Mouse (Mus musculus): ENCODE data around the gene Rtf1. TPM values are rescaled to one million over a fixed set of nuclear protein-coding genes. Genes with fewer than 3 reads are reported as not detected.

Gene Rtf1
- polyA plus RNA-seq, 1 experiment from 2014 or later = 54.8 TPM

DNA sequence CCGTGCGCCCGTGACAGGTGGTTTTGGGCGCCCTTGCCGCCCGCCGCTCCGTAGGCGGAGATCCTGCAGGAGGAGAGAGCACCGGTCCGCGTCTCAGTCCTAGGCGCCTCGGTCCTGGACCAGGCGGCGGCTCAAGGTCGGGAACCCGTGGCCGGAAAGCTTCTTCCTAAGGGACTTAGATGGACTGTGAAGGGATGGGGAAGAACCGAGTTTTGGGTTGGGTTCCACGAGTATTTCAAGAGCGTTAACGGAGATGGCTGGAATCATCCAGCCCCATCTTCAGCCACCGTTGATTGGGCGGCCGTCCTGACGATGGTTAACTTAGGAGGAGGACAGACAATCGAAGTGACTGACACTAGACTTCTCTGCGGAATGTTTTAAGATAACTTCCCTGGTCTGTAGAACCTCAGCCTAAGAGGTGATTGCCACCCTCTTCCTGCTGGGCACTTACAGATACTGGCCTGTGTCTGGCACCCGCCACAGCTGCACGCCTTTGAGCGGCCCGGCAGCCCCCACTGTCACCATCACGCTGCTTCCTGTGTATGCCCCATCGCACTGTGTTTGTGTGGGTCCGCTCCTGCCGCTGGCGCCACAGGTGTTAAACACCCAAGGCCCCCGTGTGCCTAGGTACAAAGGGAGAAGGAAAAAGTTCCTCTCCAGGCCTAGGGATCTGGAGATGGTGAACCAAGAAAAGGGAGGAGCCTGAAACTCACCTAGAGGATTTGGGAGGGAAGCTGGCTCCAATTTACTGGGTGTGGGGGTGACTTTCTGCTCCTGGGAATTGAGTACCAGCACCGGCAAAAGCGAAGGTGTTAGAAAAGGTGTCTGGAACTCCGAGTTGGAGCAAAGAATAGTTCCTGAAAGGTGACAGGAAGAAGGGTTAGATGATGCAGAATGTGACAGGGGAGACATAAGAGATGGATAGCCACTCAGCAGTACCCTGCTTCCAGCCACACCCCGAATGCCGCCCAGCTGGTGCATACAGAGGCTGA lies 84.3 kb downstream of the Rtf1 start:
- Histone ChIP-seq H3K9ac (peak overlapping the region; percentile 76; the same call in 1 of the 2 replicates), H3K36me3 (peaks cover 10% of the 10 kb centered on the region), H3K27ac (replicated peaks) (no peak overlapping the region), H3K4me3 (peak overlapping the region; percentile 62), H3K4me2 (peak overlapping the region; percentile 99), H3K4me1 (replicated peaks) (peaks cover 15% of the 10 kb centered on the region), H3K9me3 (no peaks in the 10 kb centered on the region), H3K27me3 (peaks cover 63% of the 10 kb centered on the region)
- WGBS = 5% methylated on average over 44 of the region's 44 CpGs
- ATAC-seq (ENCODE audit: low read depth) = 0 out of 2 replicates have a peak, but pooled peaks have one; percentile 15

DNA sequence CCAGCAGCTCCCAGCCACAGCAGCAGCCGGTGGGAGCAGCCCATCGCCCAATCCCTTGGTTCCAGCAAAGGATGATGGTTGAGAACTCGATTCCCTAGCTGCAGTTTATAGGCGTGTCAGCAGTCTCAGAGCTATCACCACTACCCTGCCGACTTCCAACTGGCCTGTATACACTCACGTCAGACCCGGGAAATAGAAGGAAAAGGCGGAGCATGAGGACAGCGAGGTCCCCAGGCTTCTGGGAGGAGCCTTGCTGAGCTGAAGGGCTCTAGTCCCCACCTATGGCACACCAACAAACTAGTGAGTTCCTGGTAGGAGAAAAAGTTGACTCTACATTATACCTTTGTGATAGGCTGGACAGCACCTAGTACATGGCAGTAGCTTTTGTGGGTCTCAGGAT lies 85.4 kb downstream of the Rtf1 start, which contains the start of gene Ltk:
Ltk (minus strand) TSS at position 181 of the 400 bp plus-strand sequence.
- H3K9ac ChIP-seq = no peak within 1 kb of the TSS

DNA sequence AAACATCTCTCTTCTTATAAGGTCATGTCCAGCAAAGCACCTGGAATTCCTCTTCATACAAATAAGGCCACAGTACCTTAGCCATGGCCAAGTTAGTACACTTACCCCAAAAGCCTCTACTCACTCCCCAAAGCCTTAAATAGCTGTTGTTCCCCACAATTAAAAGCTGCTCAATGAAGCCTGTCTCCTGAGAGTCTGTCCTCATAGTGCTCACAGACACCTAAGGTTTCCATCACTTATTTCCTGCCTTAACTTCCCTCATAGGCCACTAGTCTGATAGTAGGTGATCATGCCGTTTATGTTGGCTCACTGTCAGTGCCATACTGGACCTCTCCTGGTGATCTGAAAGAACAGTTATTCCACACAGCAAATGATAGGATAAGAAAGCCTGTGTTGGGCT lies 87.4 kb downstream of the Rtf1 start:
- WGBS = 84% methylated on average over 1 of the region's 1 CpGs
- H3K4me3 ChIP-seq = no peak overlapping the region
- H3K36me3 ChIP-seq = peaks cover 33% of the 10 kb centered on the region
- no peak overlapping the region for H3K27ac ChIP-seq (replicated peaks)
- H3K4me1 ChIP-seq (replicated peaks) = peaks cover 15% of the 10 kb centered on the region
- no peaks in the 10 kb centered on the region for H3K9me3 ChIP-seq
- H3K9ac ChIP-seq = no peak overlapping the region
- ATAC-seq (ENCODE audit: low read depth) = no peak
- peaks cover 51% of the 10 kb centered on the region for H3K27me3 ChIP-seq
- no peak overlapping the region for H3K4me2 ChIP-seq

More for the DNA sequence above, 85.4 kb downstream of the Rtf1 start, which contains the start of gene Ltk:
- H3K4me2 ChIP-seq = peak within 1 kb of the TSS; percentile 99; the same call in 1 of the 2 replicates
- WGBS = 8% methylated on average over 9 of the region's 9 CpGs
- H3K9me3 ChIP-seq = no peaks in the 10 kb centered on the region
- peaks cover 21% of the 10 kb centered on the region for H3K36me3 ChIP-seq
- no peak for ATAC-seq (ENCODE audit: low read depth)
- peaks cover 15% of the 10 kb centered on the region for H3K4me1 ChIP-seq (replicated peaks)
- peaks cover 63% of the 10 kb centered on the region for H3K27me3 ChIP-seq
- H3K27ac ChIP-seq (replicated peaks) = no peak within 1 kb of the TSS
- H3K4me3 ChIP-seq = no peak within 1 kb of the TSS

DNA sequence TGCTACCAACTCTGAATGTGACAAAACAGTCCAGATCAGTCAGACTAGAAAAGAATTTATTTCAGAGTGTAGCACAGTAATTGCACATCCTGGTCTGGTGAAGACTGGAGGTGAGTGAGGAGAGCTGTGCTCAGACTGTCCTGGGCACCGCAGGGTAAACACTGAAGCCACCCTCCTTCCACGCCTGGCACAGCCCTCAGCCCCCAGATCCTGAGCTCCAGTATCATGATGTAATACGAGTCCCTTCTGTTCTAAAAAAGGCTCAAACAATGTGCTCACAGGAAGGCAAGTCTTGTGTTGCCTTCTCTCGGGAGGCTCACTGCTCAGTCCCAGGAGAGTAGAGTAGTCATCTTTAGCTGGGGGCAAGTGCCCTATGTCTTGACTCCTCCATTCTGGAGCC lies 89.1 kb downstream of the Rtf1 start:
- H3K9me3 ChIP-seq = no peaks in the 10 kb centered on the region
- H3K27ac ChIP-seq (replicated peaks) = no peak overlapping the region
- H3K4me3 ChIP-seq = no peak overlapping the region
- H3K9ac ChIP-seq = no peak overlapping the region
- H3K36me3 ChIP-seq = peaks cover 45% of the 10 kb centered on the region
- no peaks in the 10 kb centered on the region for H3K4me1 ChIP-seq (replicated peaks)
- H3K4me2 ChIP-seq = no peak overlapping the region
- ATAC-seq (ENCODE audit: low read depth) = no peak
- WGBS = 72% methylated on average over 4 of the region's 4 CpGs
- peaks cover 34% of the 10 kb centered on the region for H3K27me3 ChIP-seq

DNA sequence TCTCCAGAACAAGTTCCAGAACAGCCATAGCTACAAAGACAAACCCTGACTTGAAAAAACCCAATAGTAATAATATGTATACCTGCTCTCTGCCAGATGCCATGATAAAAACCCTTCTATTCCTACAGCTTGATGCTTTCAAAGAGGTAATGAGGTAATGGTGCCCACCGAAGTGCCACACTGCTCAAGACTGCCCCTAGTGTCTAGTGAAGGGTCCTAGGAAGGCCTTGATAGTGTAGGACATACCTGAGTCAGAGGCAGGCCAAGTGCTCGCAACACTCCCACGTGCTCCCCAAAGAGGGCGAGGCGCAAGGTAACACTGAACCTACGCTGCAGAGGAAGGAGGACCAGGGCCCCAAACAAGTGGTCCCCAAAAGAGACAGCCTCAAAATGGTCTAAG lies 92.4 kb downstream of the Rtf1 start:
- peaks cover 2% of the 10 kb centered on the region for H3K27me3 ChIP-seq
- ATAC-seq (ENCODE audit: low read depth) = no peak
- 94% methylated on average over 6 of the region's 6 CpGs for WGBS
- no peak overlapping the region for H3K4me3 ChIP-seq
- H3K9ac ChIP-seq = no peak overlapping the region
- no peak overlapping the region for H3K27ac ChIP-seq (replicated peaks)
- H3K36me3 ChIP-seq = peaks cover 78% of the 10 kb centered on the region
- H3K4me1 ChIP-seq (replicated peaks) = no peaks in the 10 kb centered on the region
- no peak overlapping the region for H3K4me2 ChIP-seq
- no peaks in the 10 kb centered on the region for H3K9me3 ChIP-seq

Other genes starting within 250 kb of the Rtf1 start
- 3.1 and 3.2 TPM in 2 replicates for gene Ino80, start 197.4 kb upstream of the Rtf1 start, polyA plus RNA-seq (2015; fragmentation: Nextera tagmentation; extraction: Ambion mirVana)
- 0.43 and 0.71 TPM in 2 replicates for gene Exd1, start 127.4 kb upstream of the Rtf1 start, polyA plus RNA-seq (2015; fragmentation: Nextera tagmentation; extraction: Ambion mirVana)
- 70.9 and 73.0 TPM in 2 replicates for gene Chp1, start 127.4 kb upstream of the Rtf1 start, polyA plus RNA-seq (2015; fragmentation: Nextera tagmentation; extraction: Ambion mirVana)
- gene Nusap1, start 56.8 kb upstream of the Rtf1 start, polyA plus RNA-seq (2015; fragmentation: Nextera tagmentation; extraction: Ambion mirVana) = 13.4 and 19.5 TPM in 2 replicates
- 5.1 and 7.8 TPM in 2 replicates for gene Oip5, start 56.6 kb upstream of the Rtf1 start, polyA plus RNA-seq (2015; fragmentation: Nextera tagmentation; extraction: Ambion mirVana)
- gene Ndufaf1, start 12.2 kb upstream of the Rtf1 start, polyA plus RNA-seq (2015; fragmentation: Nextera tagmentation; extraction: Ambion mirVana) = 43.6 and 47.0 TPM in 2 replicates
- 0.28 TPM in 1 of 2 replicates, not detected in the other for gene Itpka, start 67.3 kb downstream of the Rtf1 start, polyA plus RNA-seq (2015; fragmentation: Nextera tagmentation; extraction: Ambion mirVana)
- 0.43 and 0.50 TPM in 2 replicates for gene Ltk, start 85.4 kb downstream of the Rtf1 start, polyA plus RNA-seq (2015; fragmentation: Nextera tagmentation; extraction: Ambion mirVana)
- 18.6 and 21.0 TPM in 2 replicates for gene Rpap1, start 112.5 kb downstream of the Rtf1 start, polyA plus RNA-seq (2015; fragmentation: Nextera tagmentation; extraction: Ambion mirVana)
- 16.2 and 19.2 TPM in 2 replicates for gene Tyro3, start 122.7 kb downstream of the Rtf1 start, polyA plus RNA-seq (2015; fragmentation: Nextera tagmentation; extraction: Ambion mirVana)
- gene Mga, start 222.2 kb downstream of the Rtf1 start, polyA plus RNA-seq (2015; fragmentation: Nextera tagmentation; extraction: Ambion mirVana) = 25.9 and 27.8 TPM in 2 replicates

Measured in neural tube, embryonic 13.5 days (tissue).